Mouse (Mus musculus) cortical plate, adult 2 months (tissue): Measurements from ENCODE around the gene Syngap1.

ENCODE experiments used
- CTCF ChIP-seq: fragments of 200-500 bp; IDR thresholded peaks from 2 replicates; pipeline ENCODE4 v1.5.1; 2011; ENCODE audit warnings: mild to moderate bottlenecking, control low read depth, low read length; ENCODE audit not compliant: insufficient read depth; ENCODE audit errors: extremely low read depth
- POLR2A ChIP-seq: fragments of 200-500 bp; IDR thresholded peaks from 2 replicates; pipeline ENCODE4 v1.6.1; 2011; ENCODE audit warnings: mild to moderate bottlenecking, low read length, control low read depth; ENCODE audit not compliant: insufficient read depth; ENCODE audit errors: extremely low read depth

GRCm38 (mm10) chr17:26949866-26950265 is 8.8 kb downstream of the Syngap1 start:
- no peak for TF ChIP-seq CTCF
- peak; percentile 41; the same call in 1 of the 2 replicates for TF ChIP-seq POLR2A
